36 mouse cellular contexts compared by ENCODE assay signal in genomic region chr9:77927431-77927830, GRCm38 (mm10). TPM values are rescaled to one million over a fixed set of nuclear protein-coding genes. Genes with fewer than 3 reads are reported as not detected.
DNase-seq lines count a peak whose midpoint lies in the region; ATAC-seq and TF ChIP-seq lines count a peak whose summit lies in the region.
"Had no signal": no experiment of that assay in that cellular context is flagged by ENCODE, and none has a peak within 500 bp of the region (broad histone marks: within the 10 kb centered on the region; RNA-seq: fewer than 3 reads in every experiment).

No protein-coding gene starts in this region.

- H3K36me3 ChIP-seq in heart, embryonic 13.5 days, result no peaks in the 10 kb centered on the region
- H3K36me3 ChIP-seq in liver, adult 2 months (ENCODE audit: control insufficient read depth, insufficient read depth, low read length), result no peaks in the 10 kb centered on the region
- no peaks in the 10 kb centered on the region for H3K36me3 ChIP-seq in liver, embryonic 11.5 days (ENCODE audit: control insufficient read depth, insufficient read depth, low read length)
- no peaks in the 10 kb centered on the region for H3K36me3 ChIP-seq in heart, embryonic 16.5 days (ENCODE audit: control insufficient read depth, insufficient read depth)
- H3K36me3 ChIP-seq: embryonic facial prominence, embryonic 12.5 days; forebrain, embryonic 15.5 days; hindbrain, embryonic 15.5 days; midbrain, embryonic 12.5 days; neural tube, embryonic 12.5 days had no signal

- ATAC-seq in heart, embryonic 13.5 days (ENCODE audit: extremely low read depth, insufficient number of reproducible peaks, low FRiP score, low TSS enrichment), result no peak
- no peak for ATAC-seq in liver, embryonic 11.5 days (replicated peaks; ENCODE audit: low FRiP score)
- ATAC-seq in heart, embryonic 16.5 days (replicated peaks; ENCODE audit: extremely low read depth, insufficient read depth, low FRiP score), result no peak
- ATAC-seq: activated CD4-positive, CD25-positive, alpha-beta regulatory T cell, adult 4 months; forebrain, embryonic 15.5 days; lung, postnatal 0 days had no signal

- H3K9me3 ChIP-seq in heart, embryonic 13.5 days, result no peaks in the 10 kb centered on the region
- H3K9me3 ChIP-seq in liver, embryonic 11.5 days (ENCODE audit: control insufficient read depth, low read length), result no peaks in the 10 kb centered on the region
- H3K9me3 ChIP-seq in heart, embryonic 16.5 days (replicated peaks; ENCODE audit: control insufficient read depth, low read length), result no peaks in the 10 kb centered on the region
- H3K9me3 ChIP-seq: embryonic facial prominence, embryonic 12.5 days; forebrain, embryonic 10.5 days; forebrain, embryonic 15.5 days; hindbrain, embryonic 10.5 days; hindbrain, embryonic 15.5 days; megakaryocyte, embryonic 14.5 days; midbrain, embryonic 12.5 days; neural tube, embryonic 12.5 days had no signal

- 25% methylated on average over 6 of the region's 6 CpGs for WGBS in heart, embryonic 13.5 days
- 9% methylated on average over 6 of the region's 6 CpGs for WGBS in liver, adult 2 months
- WGBS in liver, embryonic 11.5 days, result 47% methylated on average over 6 of the region's 6 CpGs
- 31% methylated on average over 6 of the region's 6 CpGs for WGBS in heart, embryonic 16.5 days

- no peak for TF ChIP-seq CTCF in liver, adult 2 months (IDR thresholded peaks at IDR 0.05; ENCODE audit: low read depth, low read length)

- 0 out of 2 replicates have a peak overlapping the region, but pooled peaks have one; percentile 5 for H3K4me2 ChIP-seq in heart, embryonic 13.5 days
- no peak overlapping the region for H3K4me2 ChIP-seq in liver, embryonic 11.5 days
- peak overlapping the region; percentile 4; the same call in 1 of the 2 replicates for H3K4me2 ChIP-seq in heart, embryonic 16.5 days (ENCODE audit: low read depth, low read length)
- H3K4me2 ChIP-seq: embryonic facial prominence, embryonic 12.5 days; forebrain, embryonic 15.5 days; hindbrain, embryonic 15.5 days; midbrain, embryonic 12.5 days; neural tube, embryonic 12.5 days had no signal

- peak overlapping the region; percentile 20; the same call in 1 of the 2 replicates for H3K27ac ChIP-seq in heart, embryonic 13.5 days (replicated peaks)
- H3K27ac ChIP-seq in liver, adult 2 months (replicated peaks; ENCODE audit: insufficient read depth, low read depth, low read length), result peak overlapping the region; percentile 29
- H3K27ac ChIP-seq in liver, embryonic 11.5 days (ENCODE audit: low read depth, low read length), result no peak overlapping the region
- H3K27ac ChIP-seq in heart, embryonic 16.5 days (ENCODE audit: low read length), result peak overlapping the region; percentile 32; the same call in 1 of the 2 replicates
- H3K27ac ChIP-seq: embryonic facial prominence, embryonic 12.5 days; forebrain, embryonic 10.5 days; forebrain, embryonic 15.5 days; gastrocnemius, adult 2 months; hindbrain, embryonic 10.5 days; hindbrain, embryonic 15.5 days; kidney, postnatal 0 days; midbrain, embryonic 12.5 days; neural tube, embryonic 12.5 days; stomach, postnatal 0 days had no signal

- DNase-seq in heart, adult 11 months, result peak; percentile 87
- DNase-seq in heart, postnatal 14 days, result no peak
- no peak for DNase-seq in heart, adult 9 months (ENCODE audit: low spot score in 2 of 2)
- DNase-seq in liver, adult 2 months (ENCODE audit: extremely low read depth, low read depth, low spot score), result peak; percentile 40
- DNase-seq in liver, embryonic 11.5 days (ENCODE audit: low spot score), result no peak
- DNase-seq in kidney, postnatal 14 days, result no peak
- DNase-seq: adrenal gland, adult 8-10 months; cerebellum, adult 11 months; cerebellum, adult 9-11 months; embryo, embryonic 11 days; gastrocnemius, adult 2 months; gastrocnemius, postnatal 36 days; kidney, adult 8-10 months; layer of hippocampus, postnatal 36 days; left cerebral cortex, postnatal 4 days; liver; lung, adult 18-20 months; lung, postnatal 4 days; right cerebral cortex, postnatal 4 days; thymus, adult 18-20 months; thymus, postnatal 36 days had no signal

- no peak overlapping the region for H3K4me3 ChIP-seq in heart, embryonic 13.5 days
- no peak overlapping the region for H3K4me3 ChIP-seq in liver, adult 2 months (ENCODE audit: insufficient read depth, low read depth, low read length)
- H3K4me3 ChIP-seq in liver, embryonic 11.5 days (ENCODE audit: low read depth, low read length), result no peak overlapping the region
- H3K4me3 ChIP-seq in heart, embryonic 16.5 days (ENCODE audit: low read length), result no peak overlapping the region
- H3K4me3 ChIP-seq: embryonic facial prominence, embryonic 12.5 days; forebrain, embryonic 10.5 days; forebrain, embryonic 15.5 days; gastrocnemius, adult 2 months; hindbrain, embryonic 10.5 days; hindbrain, embryonic 15.5 days; megakaryocyte, embryonic 14.5 days; midbrain, embryonic 12.5 days; myocyte; neural tube, embryonic 12.5 days had no signal

- no peaks in the 10 kb centered on the region for H3K27me3 ChIP-seq in heart, embryonic 13.5 days (replicated peaks)
- no peaks in the 10 kb centered on the region for H3K27me3 ChIP-seq in liver, adult 2 months (ENCODE audit: control insufficient read depth, insufficient read depth, low read length)
- H3K27me3 ChIP-seq in liver, embryonic 11.5 days (replicated peaks; ENCODE audit: control insufficient read depth, insufficient read depth, low read length), result no peaks in the 10 kb centered on the region
- H3K27me3 ChIP-seq in heart, embryonic 16.5 days (ENCODE audit: control insufficient read depth, insufficient read depth, low read length), result no peaks in the 10 kb centered on the region
- H3K27me3 ChIP-seq: embryonic facial prominence, embryonic 12.5 days; forebrain, embryonic 15.5 days; hindbrain, embryonic 15.5 days; megakaryocyte, embryonic 14.5 days; midbrain, embryonic 12.5 days; neural tube, embryonic 12.5 days had no signal

- peaks cover 61% of the 10 kb centered on the region for H3K79me2 ChIP-seq in liver, adult 2 months (ENCODE audit: control insufficient read depth, insufficient read depth, low read length)

- TF ChIP-seq POLR2A in liver, adult 2 months (IDR thresholded peaks at IDR 0.05; ENCODE audit: extremely low read depth, insufficient read depth, low read length), result no peak

- H3K9ac ChIP-seq in heart, embryonic 13.5 days, result no peak overlapping the region
- peak overlapping the region; percentile 0; the same call in 1 of the 2 replicates for H3K9ac ChIP-seq in liver, adult 2 months (ENCODE audit: low read depth, low read length)
- no peak overlapping the region for H3K9ac ChIP-seq in liver, embryonic 11.5 days (ENCODE audit: low read depth, low read length)
- no peak overlapping the region for H3K9ac ChIP-seq in heart, embryonic 16.5 days (ENCODE audit: low read length)
- H3K9ac ChIP-seq: embryonic facial prominence, embryonic 12.5 days; forebrain, embryonic 15.5 days; hindbrain, embryonic 15.5 days; midbrain, embryonic 12.5 days; neural tube, embryonic 12.5 days had no signal

- peaks cover 98% of the 10 kb centered on the region for H3K4me1 ChIP-seq in heart, embryonic 13.5 days
- peaks cover 62% of the 10 kb centered on the region for H3K4me1 ChIP-seq in liver, adult 2 months (ENCODE audit: control insufficient read depth, insufficient read depth, low read length)
- H3K4me1 ChIP-seq in liver, embryonic 11.5 days (replicated peaks; ENCODE audit: control insufficient read depth, insufficient read depth, low read length), result peaks cover 8% of the 10 kb centered on the region; the same call in 1 of the 2 replicates
- H3K4me1 ChIP-seq in heart, embryonic 16.5 days (ENCODE audit: control insufficient read depth, insufficient read depth, low read length), result peaks cover 60% of the 10 kb centered on the region

- intact Hi-C loops in heart, postnatal 14 days (cut with DNase I), result no loop called here

RNA-seq across cellular contexts. Expression of gene Elovl5, which starts 10.3 kb away (rescaled TPM):
- total RNA-seq in heart, postnatal 14 days (2021), result 10 to 100 TPM; 44.9 to 54.1 TPM
- 65.2 and 69.6 TPM in 2 replicates for polyA plus RNA-seq in heart, embryonic 13.5 days (2015; fragmentation: Nextera tagmentation; extraction: Ambion mirVana)
- 228 and 280 TPM in 2 replicates for total RNA-seq in liver, adult 2 months (2014; rRNA removed)
- polyA plus RNA-seq in liver, adult 2 months (2012; rRNA removed), result 234 and 322 TPM in 2 replicates
- 54.1 and 56.0 TPM in 2 replicates for polyA plus RNA-seq in liver, embryonic 11.5 days (2014; fragmentation: Nextera tagmentation; extraction: Ambion mirVana)
- polyA plus RNA-seq in heart, embryonic 16.5 days (2015; fragmentation: Nextera tagmentation; extraction: Ambion mirVana), result 62.2 and 67.3 TPM in 2 replicates

Comparison
In these comparisons a context has a peak if more than half of its experiments do, and no peak if none do; other contexts are left out.
1. DNase-seq: peak in heart, adult 11 months (single experiment) and liver, adult 2 months (single experiment); none in heart, postnatal 14 days (0 of 2), heart, adult 9 months (0 of 2), liver, embryonic 11.5 days (single experiment) and kidney, postnatal 14 days (single experiment).